Mouse (Mus musculus): ENCODE results near the gene Rhox2b.
"Not testable (repeated sequence)": the region's sequence is repeated elsewhere in the genome, so short reads cannot be mapped to it uniquely, and the experiment has no call there.

Rhox2b gene

GRCm38 (mm10) chrX:37411767-37412166 is at the start of gene Rhox2b:
Gene Rhox2b, plus strand, starts transcription at chrX:37412067.
- DNase-seq, result not testable (repeated sequence)

DNA sequence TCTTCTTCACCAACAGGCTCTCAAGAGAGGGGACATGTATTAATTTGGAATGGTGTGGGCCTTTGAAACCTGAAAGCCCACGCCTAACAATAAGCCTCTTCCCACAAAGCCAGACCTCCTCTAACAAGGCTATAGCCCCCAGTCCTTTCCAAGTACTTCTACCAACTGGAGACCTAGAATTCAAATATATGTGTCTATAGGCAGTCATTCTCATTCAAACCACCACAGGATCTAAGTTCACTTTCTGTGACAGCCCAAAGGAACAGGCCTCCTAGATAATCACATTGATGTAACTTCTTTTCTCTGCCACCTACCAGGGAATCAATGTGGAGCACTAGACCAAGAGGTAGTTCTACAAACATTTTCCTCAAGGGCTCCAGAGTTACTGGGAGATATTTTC is 32.1 kb upstream of the Rhox2b start, which contains the start of gene Rhox3a2:
TSS of gene Rhox3a2 (plus strand) at position 301 of the 400 bp plus-strand sequence.
- not testable (repeated sequence) for DNase-seq

DNA sequence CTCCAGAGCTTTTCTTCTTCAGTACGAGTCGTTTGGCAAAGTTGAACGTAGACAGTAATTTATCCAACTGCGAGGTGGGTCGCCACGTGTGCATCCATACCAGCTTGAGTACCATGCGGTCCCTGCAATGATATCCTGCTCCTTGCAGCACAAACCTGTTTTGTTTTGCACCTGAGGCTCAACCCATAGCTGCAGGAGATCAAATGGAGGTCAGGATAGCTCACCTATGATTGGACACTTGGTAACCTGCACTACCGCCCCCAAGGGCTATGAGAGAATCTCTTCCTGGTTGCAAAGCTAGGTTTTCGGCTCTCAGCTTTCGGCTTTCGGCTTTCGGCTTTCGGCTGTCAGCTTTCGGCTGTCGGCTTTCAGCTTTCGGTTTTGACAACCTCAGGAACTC is 21.3 kb upstream of the Rhox2b start, which contains the start of gene Rhox4a2:
TSS of gene Rhox4a2 (plus strand) at position 301 of the 400 bp plus-strand sequence.
- not testable (repeated sequence) for DNase-seq

DNA sequence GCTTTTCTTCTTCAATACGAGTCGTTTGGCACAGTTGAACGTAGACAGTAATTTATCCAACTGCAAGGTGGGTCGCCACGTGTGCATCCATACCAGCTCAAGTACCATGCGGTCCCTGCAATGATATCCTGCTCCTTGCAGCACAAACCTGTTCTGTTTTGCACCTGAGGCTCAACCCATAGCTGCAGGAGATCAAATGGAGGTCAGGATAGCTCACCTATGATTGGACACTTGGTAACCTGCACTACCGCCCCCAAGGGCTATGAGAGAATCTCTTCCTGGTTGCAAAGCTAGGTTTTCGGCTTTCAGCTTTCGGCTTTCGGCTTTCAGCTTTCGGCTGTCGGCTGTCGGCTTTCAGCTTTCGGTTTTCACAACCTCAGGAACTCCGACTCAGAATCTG is 20.3 kb downstream of the Rhox2b start, which contains the start of gene Rhox4b:
TSS of gene Rhox4b (plus strand) at position 301 of the 400 bp plus-strand sequence.
- not testable (repeated sequence) for DNase-seq

DNA sequence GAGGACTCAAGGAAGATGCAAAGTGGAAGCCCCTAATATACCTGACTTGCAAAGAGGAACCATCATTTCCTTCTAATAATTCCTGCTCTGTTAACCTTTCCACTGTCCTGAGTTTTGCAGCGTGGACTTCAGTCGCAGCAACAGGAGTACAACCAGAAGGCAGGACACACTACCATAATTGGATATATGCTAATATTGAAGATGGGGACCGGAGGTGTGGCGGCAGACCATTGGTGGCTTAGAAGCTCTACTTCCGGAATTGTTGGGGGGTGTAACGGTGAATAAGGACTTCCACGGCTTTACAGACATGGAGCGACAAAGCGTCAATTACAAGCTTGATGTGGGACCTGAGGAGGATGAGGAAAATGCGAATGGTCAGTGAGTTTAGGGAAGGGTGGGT is 41.5 kb downstream of the Rhox2b start, which contains the start of gene Rhox2c:
TSS of gene Rhox2c (plus strand) at position 301 of the 400 bp plus-strand sequence.
- DNase-seq, result not testable (repeated sequence)

DNA sequence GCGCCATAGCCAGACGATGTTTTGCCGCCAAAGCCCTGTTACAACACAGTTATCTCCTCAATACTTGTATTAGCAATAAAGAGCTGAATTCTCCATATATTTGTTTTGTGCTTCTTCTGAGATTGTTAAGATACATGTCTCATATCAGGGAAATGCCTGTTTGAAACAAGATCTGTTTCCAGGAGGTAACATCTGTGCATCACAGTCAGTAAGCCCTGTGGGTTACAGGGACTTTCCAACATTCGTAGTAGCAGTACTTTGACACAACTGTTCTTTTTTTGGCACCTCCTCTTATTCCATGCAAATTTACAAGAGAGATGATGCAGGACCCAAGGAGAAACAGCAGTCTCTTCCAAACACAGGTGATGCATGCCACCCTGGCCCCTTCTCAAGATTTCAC is 46.4 kb downstream of the Rhox2b start, which contains the start of gene Rhox3c:
TSS of gene Rhox3c (plus strand) at position 301 of the 400 bp plus-strand sequence.
- DNase-seq, result not testable (repeated sequence)
